In the genomic region with DNA sequence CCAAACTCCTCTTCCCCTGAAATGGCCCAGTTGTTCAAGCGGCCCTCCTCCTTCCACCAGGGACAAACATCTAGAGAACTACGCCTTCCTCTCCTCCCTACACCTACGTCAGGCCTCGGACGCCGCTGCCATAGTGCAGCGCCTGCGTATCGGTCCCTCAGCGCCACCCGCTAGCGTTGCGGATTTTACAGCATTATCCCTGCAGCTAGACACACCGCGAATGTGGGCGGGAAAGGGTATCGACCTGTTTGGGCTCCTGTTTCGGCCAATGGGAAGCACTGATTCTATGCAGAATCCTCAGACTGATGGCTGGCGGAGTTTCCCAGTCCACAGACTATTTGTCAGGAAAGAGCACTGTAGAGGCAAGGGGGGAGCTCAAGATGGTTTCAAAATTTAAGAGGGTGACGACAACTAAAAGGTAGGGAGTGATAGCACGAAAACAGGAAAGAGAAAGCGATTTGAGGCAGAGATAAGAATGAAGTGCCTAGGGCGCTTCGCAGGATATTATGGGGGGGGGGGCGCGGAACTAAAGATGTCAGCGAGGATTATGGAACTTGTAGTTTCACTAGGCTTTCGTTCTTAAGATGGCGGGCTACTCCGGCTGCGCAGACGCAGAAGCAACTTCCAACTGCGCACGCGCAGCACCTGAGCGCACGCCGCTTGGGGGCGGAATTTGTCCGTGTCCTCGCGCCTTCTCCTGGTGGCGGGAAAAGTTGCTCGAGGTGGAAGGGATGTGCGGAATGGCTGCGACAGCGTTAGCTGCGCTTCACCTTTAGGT, we compare ENCODE assay signal across 7 mouse cellular contexts. TPM values are rescaled to one million over a fixed set of nuclear protein-coding genes. Genes with fewer than 3 reads are reported as not detected.
A peak's percentile ranks its signal among the peaks of the same experiment; 100 is the strongest.
DNase-seq lines count a peak whose midpoint lies in the region; ATAC-seq and TF ChIP-seq lines count a peak whose summit lies in the region.

A gene (minus strand): TSS at position 505 of the 778 bp plus-strand sequence.
A gene (plus strand): TSS at position 648 of the 778 bp plus-strand sequence.

- WGBS in intestine, postnatal 0 days, result under 1% methylated on average over 48 of the region's 48 CpGs
- under 1% methylated on average over 48 of the region's 48 CpGs for WGBS in midbrain, embryonic 12.5 days
- WGBS in small intestine, adult 2 months, result under 1% methylated on average over 48 of the region's 48 CpGs

- peak; percentile 75 for ATAC-seq in intestine, postnatal 0 days
- ATAC-seq in midbrain, embryonic 12.5 days (ENCODE audit: low FRiP score, low read depth), result peak; percentile 64

- H3K9me3 ChIP-seq in intestine, postnatal 0 days (ENCODE audit: control insufficient read depth), result no peaks in the 10 kb centered on the region
- H3K9me3 ChIP-seq in midbrain, embryonic 12.5 days, result no peaks in the 10 kb centered on the region

- peak within 1 kb of the TSS; percentile 72 for H3K4me3 ChIP-seq in intestine, postnatal 0 days (ENCODE audit: low read depth, low read length)
- peak within 1 kb of the TSS; percentile 79 for H3K4me3 ChIP-seq in midbrain, embryonic 12.5 days
- H3K4me3 ChIP-seq in small intestine, adult 2 months (ENCODE audit: low read depth, low read length), result peak within 1 kb of the TSS; percentile 93

- peak within 1 kb of the TSS; percentile 97 for H3K27ac ChIP-seq in intestine, postnatal 0 days (ENCODE audit: low read depth, low read length)
- peak within 1 kb of the TSS; percentile 98 for H3K27ac ChIP-seq in midbrain, embryonic 12.5 days (replicated peaks)
- H3K27ac ChIP-seq in small intestine, adult 2 months (ENCODE audit: insufficient read depth, low read depth, low read length), result peak within 1 kb of the TSS; percentile 95

- H3K36me3 ChIP-seq in intestine, postnatal 0 days (ENCODE audit: control insufficient read depth, insufficient read depth), result peaks cover 19% of the 10 kb centered on the region
- peaks cover 22% of the 10 kb centered on the region for H3K36me3 ChIP-seq in midbrain, embryonic 12.5 days
- H3K36me3 ChIP-seq in small intestine, adult 2 months (ENCODE audit: control insufficient read depth, insufficient read depth, low read length), result peaks cover 18% of the 10 kb centered on the region

- TF ChIP-seq CTCF in intestine, postnatal 0 days (IDR thresholded peaks at IDR 0.05; ENCODE audit: low read depth), result peak; percentile 92
- TF ChIP-seq CTCF in small intestine, adult 2 months (IDR thresholded peaks at IDR 0.05; ENCODE audit: extremely low read depth, insufficient read length, insufficient replicate concordance, low read depth, low read length), result peak; percentile 74; the same call in 1 of the 2 replicates

- peak within 1 kb of the TSS; percentile 66 for H3K9ac ChIP-seq in intestine, postnatal 0 days (ENCODE audit: low read depth, low read length)
- peak within 1 kb of the TSS; percentile 97 for H3K9ac ChIP-seq in midbrain, embryonic 12.5 days (replicated peaks)

- H3K4me1 ChIP-seq in intestine, postnatal 0 days (replicated peaks; ENCODE audit: control insufficient read depth, insufficient read depth, low read length), result peaks cover 18% of the 10 kb centered on the region
- H3K4me1 ChIP-seq in midbrain, embryonic 12.5 days, result peaks cover 34% of the 10 kb centered on the region
- H3K4me1 ChIP-seq in small intestine, adult 2 months (ENCODE audit: control insufficient read depth, insufficient read depth, insufficient read length, low read length), result peaks cover 19% of the 10 kb centered on the region

- H3K27me3 ChIP-seq in intestine, postnatal 0 days (replicated peaks; ENCODE audit: control insufficient read depth, insufficient read depth, low read length), result no peaks in the 10 kb centered on the region
- peaks cover 14% of the 10 kb centered on the region for H3K27me3 ChIP-seq in midbrain, embryonic 12.5 days
- no peaks in the 10 kb centered on the region for H3K27me3 ChIP-seq in small intestine, adult 2 months (ENCODE audit: control insufficient read depth, insufficient read depth, low read length)

- DNase-seq in adrenal gland, adult 8-10 months, result peak; percentile 95
- peak; percentile 94 for DNase-seq in embryo, embryonic 9.5 days (ENCODE audit: extremely low spot score)
- DNase-seq in gastrocnemius, postnatal 4 days (ENCODE audit: low spot score in 2 of 2), result peak; percentile 94
- DNase-seq in left cerebral cortex, postnatal 4 days, result peak; percentile 97

- intact Hi-C loops in left cerebral cortex, postnatal 4 days (cut with DNase I), result no loop called here

- TF ChIP-seq POLR2A in small intestine, adult 2 months (IDR thresholded peaks at IDR 0.05; ENCODE audit: low read depth, low read length), result peak; percentile 54; the same call in 1 of the 2 replicates

- peak within 1 kb of the TSS; percentile 93 for H3K4me2 ChIP-seq in intestine, postnatal 0 days (replicated peaks; ENCODE audit: low read depth)
- peak within 1 kb of the TSS; percentile 80 for H3K4me2 ChIP-seq in midbrain, embryonic 12.5 days (replicated peaks)

RNA-seq across cellular contexts. Expression of the first gene that starts in this region (rescaled TPM):
- 10 to 100 TPM; 53.8 to 66.8 (median 56.1) TPM for total RNA-seq in adrenal gland, adult 8-10 months (2022)
- 10 to 100 TPM; 25.0 to 34.2 TPM for total RNA-seq in gastrocnemius, postnatal 4 days (2021)
- 10.3 and 10.8 TPM in 2 replicates for polyA plus RNA-seq in intestine, postnatal 0 days (2015; fragmentation: Nextera tagmentation; extraction: Ambion mirVana)
- 10 to 100 TPM; 32.9 to 35.2 TPM for total RNA-seq in left cerebral cortex, postnatal 4 days (2021)
- polyA plus RNA-seq in midbrain, embryonic 12.5 days (2016; fragmentation: Nextera tagmentation; extraction: Ambion mirVana), result 12.1 and 13.7 TPM in 2 replicates
- polyA plus RNA-seq in small intestine, adult 2 months (2012; rRNA removed), result 11.0 and 41.7 TPM in 2 replicates

RNA-seq across cellular contexts. Expression of the second gene that starts in this region (rescaled TPM):
- total RNA-seq in adrenal gland, adult 8-10 months (2022), result 1 to 10 TPM; 1.4 to 4.4 (median 2.8) TPM
- 1 to 10 TPM; 4.3 to 5.6 TPM for total RNA-seq in gastrocnemius, postnatal 4 days (2021)
- 3.3 and 3.5 TPM in 2 replicates for polyA plus RNA-seq in intestine, postnatal 0 days (2015; fragmentation: Nextera tagmentation; extraction: Ambion mirVana)
- total RNA-seq in left cerebral cortex, postnatal 4 days (2021), result 1 to 10 TPM; 5.4 to 6.1 TPM
- polyA plus RNA-seq in midbrain, embryonic 12.5 days (2016; fragmentation: Nextera tagmentation; extraction: Ambion mirVana), result 14.9 and 17.9 TPM in 2 replicates
- 0.25 and 0.39 TPM in 2 replicates for polyA plus RNA-seq in small intestine, adult 2 months (2012; rRNA removed)

Comparison
In these comparisons a context has a peak if more than half of its experiments do, and no peak if none do; other contexts are left out.
1. Peak in every context shown above with its lines: DNase-seq, ATAC-seq, H3K4me3 ChIP-seq and H3K27ac ChIP-seq.